Mouse (Mus musculus) neural tube, embryonic 10.5 days (tissue): ENCODE measurements around the gene Cntd1.
"Not testable (repeated sequence)": the region's sequence is repeated elsewhere in the genome, so short reads cannot be mapped to it uniquely, and the experiment has no call there.

ENCODE experiments used
- DNase-seq: peaks from one replicate; pipeline ENCODE4 v3.0.0-alpha.2; 2017; ENCODE audit warnings: low spot score; ENCODE audit errors: extremely low spot score

Cntd1 gene

GRCm38 (mm10) chr11:101282896-101283295 is 4.1 kb downstream of the Cntd1 start:
- DNase-seq, result no peak

GRCm38 (mm10) chr11:101283805-101284204 is 5.0 kb downstream of the Cntd1 start:
- no peak for DNase-seq

GRCm38 (mm10) chr11:101287306-101287705 is 8.5 kb downstream of the Cntd1 start:
- DNase-seq, result no peak

GRCm38 (mm10) chr11:101291231-101291630 is 12.4 kb downstream of the Cntd1 start:
- no peak for DNase-seq

- DNase-seq, result no peak
Observed at GRCm38 (mm10) chr11:101295191-101295590, 16.4 kb downstream of the Cntd1 start.

GRCm38 (mm10) chr11:101300881-101301280 is 22.1 kb downstream of the Cntd1 start:
- no peak for DNase-seq

- no peak for DNase-seq
Observed at GRCm38 (mm10) chr11:101301299-101302003, 22.6 kb downstream of the Cntd1 start.

- DNase-seq, result peak; percentile 97
Observed at GRCm38 (mm10) chr11:101302004-101302798, 23.4 kb downstream of the Cntd1 start, which contains the start of gene Becn1. Gene Becn1, minus strand, starts transcription at chr11:101302286.

GRCm38 (mm10) chr11:101307744-101308143 is 28.9 kb downstream of the Cntd1 start:
- no peak for DNase-seq

- DNase-seq, result no peak
Observed at GRCm38 (mm10) chr11:101311083-101311482, 32.3 kb downstream of the Cntd1 start.

GRCm38 (mm10) chr11:101312150-101312549 is 33.3 kb downstream of the Cntd1 start:
- DNase-seq, result no peak

- no peak for DNase-seq
Observed at GRCm38 (mm10) chr11:101314567-101314966, 35.8 kb downstream of the Cntd1 start.

GRCm38 (mm10) chr11:101315082-101315650 is 36.4 kb downstream of the Cntd1 start:
- DNase-seq, result no peak

GRCm38 (mm10) chr11:101315665-101316500 is 37.1 kb downstream of the Cntd1 start, which contains the start of gene Psme3:
Gene Psme3, plus strand, starts transcription at chr11:101316213.
- DNase-seq, result peak; percentile 98

GRCm38 (mm10) chr11:101316501-101316917 is 37.7 kb downstream of the Cntd1 start:
- DNase-seq, result no peak

GRCm38 (mm10) chr11:101323609-101324008 is 44.8 kb downstream of the Cntd1 start:
- peak; percentile 64 for DNase-seq

GRCm38 (mm10) chr11:101324763-101325162 is 46.0 kb downstream of the Cntd1 start, which contains the start of gene Aoc2:
Gene Aoc2, plus strand, starts transcription at chr11:101325063.
- no peak for DNase-seq

GRCm38 (mm10) chr11:101325201-101325600 is 46.4 kb downstream of the Cntd1 start:
- DNase-seq, result not testable (repeated sequence)

GRCm38 (mm10) chr11:101326147-101326546 is 47.3 kb downstream of the Cntd1 start:
- no peak for DNase-seq

GRCm38 (mm10) chr11:101327311-101327710 is 48.5 kb downstream of the Cntd1 start:
- no peak for DNase-seq
